Mouse (Mus musculus) spleen, postnatal 10 days (tissue): ENCODE measurements at regions not wholly inside any gene's neighbourhood (a gene's known extent, or its start where the extent isn't known, plus 50 kb on each side); places are given as distances from the start of the nearest gene placed in this dataset.

ENCODE experiments used
- DNase-seq, 2 experiments: peaks; one replicate each; pipeline ENCODE4 v3.0.0; 2021 to 2022; ENCODE audit warnings: low spot score in 2 of 2

GRCm38 (mm10) chr6:140179999-140180398 is 138.7 kb upstream of the Plcz1 start:
- DNase-seq = no peak

- DNase-seq = no peak
Observed at GRCm38 (mm10) chr6:140178425-140179193, 137.4 kb upstream of the Plcz1 start.

GRCm38 (mm10) chr6:140172716-140173115 is 131.5 kb upstream of the Plcz1 start:
- no peak for DNase-seq

GRCm38 (mm10) chr6:140169836-140170235 is 128.6 kb upstream of the Plcz1 start:
- no peak for DNase-seq

GRCm38 (mm10) chr6:140167182-140167581 is 125.9 kb upstream of the Plcz1 start:
- DNase-seq = no peak

- no peak for DNase-seq
Observed at GRCm38 (mm10) chr6:140162729-140163128, 121.5 kb upstream of the Plcz1 start.

- no peak for DNase-seq
Observed at GRCm38 (mm10) chr6:140161482-140161881, 120.2 kb upstream of the Plcz1 start.

- no peak for DNase-seq
Observed at GRCm38 (mm10) chr6:140160946-140161345, 119.7 kb upstream of the Plcz1 start.

GRCm38 (mm10) chr6:140158986-140159385 is 117.7 kb upstream of the Plcz1 start:
- no peak for DNase-seq

GRCm38 (mm10) chr6:140157375-140157774 is 116.1 kb upstream of the Plcz1 start:
- DNase-seq = no peak

- no peak for DNase-seq
Observed at GRCm38 (mm10) chr6:140152418-140153176, 111.3 kb upstream of the Plcz1 start.

- no peak for DNase-seq
Observed at GRCm38 (mm10) chr6:140148628-140149245, 107.5 kb upstream of the Plcz1 start.

- DNase-seq = no peak
Observed at GRCm38 (mm10) chr6:140148138-140148537, 106.9 kb upstream of the Plcz1 start.

- no peak for DNase-seq
Observed at GRCm38 (mm10) chr6:140147711-140148110, 106.5 kb upstream of the Plcz1 start.

GRCm38 (mm10) chr6:140133734-140134133 is 92.5 kb upstream of the Plcz1 start:
- no peak for DNase-seq

GRCm38 (mm10) chr6:140126645-140127044 is 85.4 kb upstream of the Plcz1 start:
- DNase-seq = no peak

GRCm38 (mm10) chr6:140114024-140114423 is 72.8 kb upstream of the Plcz1 start:
- no peak for DNase-seq

- no peak for DNase-seq
Observed at GRCm38 (mm10) chr6:140112054-140112453, 70.8 kb upstream of the Plcz1 start.

- DNase-seq = no peak
Observed at GRCm38 (mm10) chr6:140108083-140108482, 66.8 kb upstream of the Plcz1 start.

- DNase-seq = no peak
Observed at GRCm38 (mm10) chr6:140107628-140108027, 66.4 kb upstream of the Plcz1 start.

- DNase-seq = no peak
Observed at GRCm38 (mm10) chr6:140106141-140106540, 64.9 kb upstream of the Plcz1 start.

GRCm38 (mm10) chr6:140102043-140102442 is 60.8 kb upstream of the Plcz1 start:
- no peak for DNase-seq

GRCm38 (mm10) chr6:140095416-140095815 is 54.2 kb upstream of the Plcz1 start:
- no peak for DNase-seq
